Mouse (Mus musculus) embryonic stem cell, embryonic (primary cell): Measurements from ENCODE around the gene Eaf2.
"Not testable (repeated sequence)": the region's sequence is repeated elsewhere in the genome, so short reads cannot be mapped to it uniquely, and the experiment has no call there.

ENCODE experiments used
- CTCF ChIA-PET, 4 experiments: fragments of 300-600 bp in 2 of 4; fragments of 350-600 bp in 2 of 4; sonication (Branson Sonifier 250); formaldehyde crosslinking; loops; one replicate each; lab custom pipeline; 2022; ENCODE audit warnings: inconsistent platforms in 2 of 4; lab: Charles Lee
- POLR2A ChIA-PET, 4 experiments: fragments of 300-600 bp in 2 of 4; fragments of 350-600 bp in 2 of 4; sonication (Branson Sonifier 250); formaldehyde crosslinking; loops; one replicate each; lab custom pipeline; 2022; ENCODE audit warnings: antibody characterized with exemption in 4 of 4, inconsistent platforms in 1 of 4; lab: Charles Lee

The Eaf2 gene

GRCm38 (mm10) chr16:36877316-36877715 is 2.5 kb upstream of the Eaf2 start:
- ChIA-PET POLR2A (interaction anchor here in 2 of 4 experiments (0.6 to 2.9 kb wide), 5 partner anchors 10 to 252 kb away, joined by 3 to 9 read pairs (median 4); partner anchors contain the start of gene Iqcb1 (in 2 of the 2)), CTCF (interaction anchor here in 1 of 4 experiments (1.1 kb wide), 1 partner anchor 10 kb away, joined by 4 read pairs; no protein-coding TSS in a partner anchor)

GRCm38 (mm10) chr16:36875276-36875851 is 561 bp upstream of the Eaf2 start:
- ChIA-PET CTCF (interaction anchor here in 1 of 4 experiments (0.6 kb wide), 1 partner anchor 402 kb away, joined by 3 read pairs; no protein-coding TSS in a partner anchor), POLR2A (interaction anchor here in 3 of 4 experiments (0.5 to 2.9 kb wide), 21 partner anchors 10 to 509 kb away, joined by 3 to 16 read pairs (median 4); partner anchors contain the start of genes Polq (in 3 of the 3), Iqcb1 (in 1 of the 3) and Stxbp5l (in 1 of the 3))

DNA sequence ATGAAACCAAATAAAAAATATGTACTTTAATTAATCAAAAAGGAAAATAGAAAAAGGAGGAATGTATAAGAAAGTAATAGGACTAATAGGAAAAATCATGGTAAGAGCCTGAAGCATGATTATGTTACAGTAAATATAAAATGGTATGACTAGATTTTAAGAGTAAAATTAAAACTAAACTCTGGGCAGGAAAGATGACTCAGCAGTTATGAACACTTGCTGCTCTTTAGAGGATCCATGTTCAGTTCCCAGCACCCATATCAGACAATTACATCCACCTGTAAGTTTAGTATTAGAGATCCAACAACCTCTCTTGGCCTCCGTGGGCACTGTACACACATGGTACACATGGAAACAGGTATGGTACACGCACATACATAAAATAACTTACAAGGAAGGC is 5.4 kb downstream of the Eaf2 start:
- POLR2A ChIA-PET: interaction anchor here in 2 of 4 experiments (1.0 to 2.6 kb wide), 3 partner anchors 10 to 41 kb away, joined by 3 to 7 read pairs (median 3); partner anchors contain the start of gene Iqcb1 (in 1 of the 2)
- CTCF ChIA-PET: no interaction called here

DNA sequence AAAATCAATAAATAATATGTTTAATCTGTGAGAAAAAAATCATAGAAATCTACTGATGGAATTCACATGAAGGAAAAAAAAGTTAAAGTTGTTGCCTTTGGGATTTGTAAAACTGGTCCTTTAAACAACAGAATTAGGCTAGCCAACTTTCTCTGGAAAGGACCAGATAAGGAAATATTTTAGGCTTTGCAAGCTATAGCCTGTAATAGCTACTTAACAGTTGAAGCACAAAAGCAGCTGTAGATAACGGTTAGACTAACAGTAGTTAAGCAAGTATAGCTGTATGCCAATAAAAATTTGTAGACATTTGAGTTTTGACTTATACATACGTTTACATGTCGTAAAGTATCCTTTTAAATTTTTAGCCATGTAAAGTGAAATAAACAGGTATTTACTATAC is 11.2 kb downstream of the Eaf2 start:
- POLR2A ChIA-PET: interaction anchor here in 1 of 4 experiments (4.4 kb wide), 1 partner anchor 11 kb away, joined by 16 read pairs; the partner anchor contains the start of genes Eaf2 and Golgb1
- CTCF ChIA-PET: no interaction called here

- CTCF ChIA-PET: no interaction called here
- POLR2A ChIA-PET: interaction anchor here in 2 of 4 experiments (0.7 to 1.2 kb wide), 3 partner anchors 9 to 24 kb away, joined by 3 to 4 read pairs (median 3); no protein-coding TSS in a partner anchor
Observed at GRCm38 (mm10) chr16:36851202-36851601, 23.6 kb downstream of the Eaf2 start.

GRCm38 (mm10) chr16:36846894-36847293 is 27.9 kb downstream of the Eaf2 start:
- CTCF ChIA-PET: not testable (repeated sequence)
- POLR2A ChIA-PET: interaction anchor here in 1 of 4 experiments (1.0 kb wide), 1 partner anchor 19 kb away, joined by 3 read pairs; the partner anchor contains the start of gene Iqcb1

DNA sequence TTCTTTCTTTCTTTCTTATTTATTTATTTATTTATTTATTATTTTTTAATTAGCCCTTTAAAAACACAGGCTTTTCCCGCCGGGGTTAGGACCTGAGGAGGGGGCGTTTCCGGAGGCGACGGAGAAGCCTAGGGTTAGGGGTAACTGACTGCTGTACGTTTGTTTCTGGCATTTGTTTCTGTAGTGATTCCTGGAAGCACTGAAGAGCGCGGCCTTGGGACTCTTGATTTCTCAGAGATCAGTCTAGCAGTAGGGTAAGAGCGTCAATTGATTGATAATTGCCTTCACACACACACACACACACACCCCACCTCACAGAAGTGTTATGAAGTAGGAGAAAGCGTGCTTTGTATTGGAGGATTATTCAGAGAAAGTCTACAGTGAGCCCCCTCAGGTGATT is 46.0 kb downstream of the Eaf2 start:
- ChIA-PET CTCF (interaction anchor here in 1 of 4 experiments (1.4 kb wide), 1 partner anchor 12 kb away, joined by 7 read pairs; no protein-coding TSS in a partner anchor), POLR2A (interaction anchor here in 2 of 4 experiments (0.5 to 2.0 kb wide), 22 partner anchors 11 to 1040 kb away, joined by 3 to 28 read pairs (median 5); partner anchors contain the start of genes Polq (in 2 of the 2), Ccdc58 (in 1 of the 2) and Fam162a (in 1 of the 2))

GRCm38 (mm10) chr16:36828054-36828786 is 46.6 kb downstream of the Eaf2 start, which contains the start of gene Iqcb1:
Iqcb1 (plus strand) TSS chr16:36828385.
- CTCF ChIA-PET: interaction anchor here in 1 of 4 experiments (0.5 to 1.4 kb wide), 3 partner anchors 12 to 190 kb away, joined by 3 to 7 read pairs (median 3); no protein-coding TSS in a partner anchor
- POLR2A ChIA-PET: interaction anchor here (0.5 to 2.0 kb wide), 53 partner anchors 9 to 1260 kb away, joined by 3 to 28 read pairs (median 4); partner anchors contain the start of genes Polq (in 3 of the 4), Eaf2 (in 2 of the 4), Fbxo40 (in 2 of the 4) and Golgb1 (in 2 of the 4)

DNA sequence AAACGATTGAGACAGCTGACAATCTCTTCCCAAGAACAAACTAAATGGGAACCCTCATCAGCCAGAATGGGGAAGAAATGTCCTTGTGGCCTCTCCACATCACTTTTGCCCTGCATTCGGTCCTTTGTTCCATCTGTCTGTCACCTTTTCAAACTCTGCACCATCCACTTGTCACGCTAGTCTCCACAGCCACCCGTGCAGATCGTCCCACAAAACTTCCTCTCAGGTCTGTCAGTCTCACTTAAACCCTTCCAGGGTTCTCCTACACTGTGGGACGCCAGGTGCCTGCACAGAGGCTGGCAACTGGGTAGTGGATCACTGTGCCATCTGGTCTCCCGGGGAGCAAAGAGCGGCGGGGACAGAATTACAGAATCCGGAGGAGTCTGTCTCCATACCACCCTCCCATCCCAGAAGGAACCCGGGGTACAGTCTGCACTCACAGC is 47.2 kb downstream of the Eaf2 start:
- ChIA-PET POLR2A (interaction anchor here (0.5 to 2.0 kb wide), 51 partner anchors 10 to 1261 kb away, joined by 3 to 28 read pairs (median 4); partner anchors contain the start of genes Polq (in 3 of the 4), Eaf2 (in 2 of the 4), Fbxo40 (in 2 of the 4) and Golgb1 (in 2 of the 4)), CTCF (interaction anchor here in 1 of 4 experiments (0.5 to 1.4 kb wide), 3 partner anchors 11 to 191 kb away, joined by 3 to 7 read pairs (median 3); no protein-coding TSS in a partner anchor)

- ChIA-PET CTCF (interaction anchor here in 1 of 4 experiments (0.7 to 2.8 kb wide), 3 partner anchors 112 to 348 kb away, joined by 3 to 8 read pairs (median 4); no protein-coding TSS in a partner anchor), POLR2A (interaction anchor here in 3 of 4 experiments (0.6 to 1.5 kb wide), 15 partner anchors 10 to 881 kb away, joined by 3 to 13 read pairs (median 3); partner anchors contain the start of genes Eaf2 (in 2 of the 3) and Golgb1 (in 2 of the 3))
Observed at GRCm38 (mm10) chr16:36821474-36821873, 53.3 kb downstream of the Eaf2 start.

DNA sequence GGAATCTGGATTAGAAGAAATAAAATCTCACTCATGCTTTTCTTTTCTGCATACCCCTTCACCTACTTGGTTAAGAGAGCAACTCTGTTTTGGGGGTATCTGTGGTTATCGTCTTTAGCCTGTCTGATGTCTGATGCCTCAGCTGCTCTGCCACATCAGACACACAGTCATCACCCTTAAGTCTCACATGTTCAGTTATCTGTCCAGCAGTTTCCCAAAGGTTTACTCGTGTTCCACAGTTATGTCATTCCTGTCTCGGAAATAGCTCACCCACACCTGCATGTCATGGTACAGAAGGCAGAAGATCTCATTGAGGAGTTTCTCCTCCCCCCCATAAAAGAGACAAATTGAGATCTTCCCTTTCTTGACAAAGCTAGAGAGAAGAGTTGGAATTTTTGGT is 54.1 kb downstream of the Eaf2 start:
- ChIA-PET POLR2A (interaction anchor here in 3 of 4 experiments (0.9 to 1.5 kb wide), 12 partner anchors 11 to 194 kb away, joined by 3 to 13 read pairs (median 4); partner anchors contain the start of genes Eaf2 (in 2 of the 3) and Golgb1 (in 2 of the 3)), CTCF (interaction anchor here in 1 of 4 experiments (0.8 to 2.8 kb wide), 2 partner anchors 111 to 347 kb away, joined by 4 to 8 read pairs; no protein-coding TSS in a partner anchor)

GRCm38 (mm10) chr16:36820016-36820415 is 54.8 kb downstream of the Eaf2 start:
- POLR2A ChIA-PET: interaction anchor here in 1 of 4 experiments (1.5 kb wide), 1 partner anchor 101 kb away, joined by 13 read pairs; no protein-coding TSS in a partner anchor
- CTCF ChIA-PET: interaction anchor here in 2 of 4 experiments (0.6 to 2.8 kb wide), 2 partner anchors 31 to 346 kb away, joined by 4 to 8 read pairs; no protein-coding TSS in a partner anchor

- CTCF ChIA-PET: interaction anchor here in 3 of 4 experiments (0.5 to 2.1 kb wide), 6 partner anchors 11 to 345 kb away, joined by 3 to 7 read pairs (median 6); partner anchors contain the start of gene Iqcb1 (in 1 of the 3)
- POLR2A ChIA-PET: interaction anchor here in 1 of 4 experiments (0.6 kb wide), 1 partner anchor 285 kb away, joined by 3 read pairs; no protein-coding TSS in a partner anchor
Observed at GRCm38 (mm10) chr16:36817321-36817926, 57.4 kb downstream of the Eaf2 start.

DNA sequence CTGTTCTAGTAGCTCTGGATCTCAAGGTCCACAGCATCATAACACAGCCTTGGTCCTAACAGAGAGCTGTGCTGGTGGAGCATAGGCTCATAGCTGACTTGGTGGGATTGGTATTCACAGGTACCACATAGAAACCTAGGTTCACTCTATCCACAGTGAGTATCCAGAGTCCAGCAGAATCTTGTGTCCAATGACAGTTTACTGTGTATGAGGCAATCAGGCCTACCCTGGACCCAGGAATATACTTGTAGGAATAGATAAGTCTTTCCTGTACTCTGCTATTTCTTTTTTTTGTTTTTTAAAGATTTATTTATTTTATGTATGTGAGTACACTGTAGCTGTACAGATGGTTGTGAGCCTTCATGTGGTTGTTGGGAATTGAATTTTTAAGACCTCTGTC is 57.9 kb downstream of the Eaf2 start:
- CTCF ChIA-PET: interaction anchor here (0.5 to 2.1 kb wide), 8 partner anchors 11 to 914 kb away, joined by 3 to 7 read pairs (median 5); partner anchors contain the start of gene Iqcb1 (in 1 of the 4)
- POLR2A ChIA-PET: interaction anchor here in 2 of 4 experiments (0.6 to 1.2 kb wide), 3 partner anchors 11 to 285 kb away, joined by 3 to 5 read pairs (median 3); partner anchors contain the start of gene Iqcb1 (in 1 of the 2)

- ChIA-PET POLR2A (interaction anchor here in 1 of 4 experiments (0.6 kb wide), 1 partner anchor 11 kb away, joined by 3 read pairs; no protein-coding TSS in a partner anchor), CTCF (no interaction called here)
Observed at GRCm38 (mm10) chr16:36813680-36814079, 61.1 kb downstream of the Eaf2 start.

GRCm38 (mm10) chr16:36808616-36809015 is 66.2 kb downstream of the Eaf2 start:
- POLR2A ChIA-PET: no interaction called here
- CTCF ChIA-PET: interaction anchor here in 1 of 4 experiments (0.6 kb wide), 1 partner anchor 60 kb away, joined by 3 read pairs; no protein-coding TSS in a partner anchor
